Mouse (Mus musculus) common myeloid progenitor, adult 5-6 weeks (primary cell): ENCODE data around the gene Wrnip1. TPM values are rescaled to one million over a fixed set of nuclear protein-coding genes. Genes with fewer than 3 reads are reported as not detected.

Source experiments
- ATAC-seq: replicated peaks from 2 replicates; pipeline ENCODE4 v1.8.0; 2016; ENCODE audit warnings: low read depth, mild to moderate bottlenecking, moderate TSS enrichment, inconsistent platforms; ENCODE audit not compliant: poor library complexity, severe bottlenecking
- total RNA-seq: library from RNA; stranded (forward); fragments of 200-1000, 187-1606 nt; gene quantifications from 2 replicates; pipeline ENCODE4 v1.2.3, GENCODE M21; 2017

Gene Wrnip1
- total RNA-seq, 1 experiment from 2014 or later: 34.9 TPM

DNA sequence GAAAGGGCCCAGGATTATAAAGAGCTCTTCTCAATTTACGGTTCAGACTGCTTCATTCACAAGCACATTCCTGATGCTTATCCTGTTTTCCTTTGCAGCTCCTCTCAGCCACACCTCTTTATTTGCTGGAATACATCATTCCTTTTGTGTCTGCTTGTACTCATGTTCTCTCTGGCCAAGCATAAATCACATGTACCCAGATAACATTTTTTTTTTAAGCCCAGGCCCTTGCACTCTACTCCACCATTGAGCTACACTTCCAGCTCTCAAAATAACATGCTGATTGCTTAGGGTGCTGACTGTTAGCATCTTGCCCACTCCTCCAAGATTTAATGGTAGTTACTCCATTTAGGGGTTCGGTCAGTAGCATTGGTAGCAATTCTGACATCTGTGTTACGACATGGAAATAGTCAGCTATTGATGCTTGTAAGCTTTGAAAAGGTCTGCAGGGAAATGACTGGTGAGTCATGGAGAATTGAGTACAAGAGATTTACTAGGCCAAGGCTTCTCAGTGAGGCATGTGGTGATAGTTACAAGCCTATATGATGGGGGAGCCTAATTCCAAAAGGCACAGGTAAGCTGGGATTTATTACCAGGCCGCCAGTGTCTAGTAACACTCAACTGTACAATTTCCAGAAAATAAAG lies 2.0 kb downstream of the Wrnip1 start:
- ATAC-seq: no peak

DNA sequence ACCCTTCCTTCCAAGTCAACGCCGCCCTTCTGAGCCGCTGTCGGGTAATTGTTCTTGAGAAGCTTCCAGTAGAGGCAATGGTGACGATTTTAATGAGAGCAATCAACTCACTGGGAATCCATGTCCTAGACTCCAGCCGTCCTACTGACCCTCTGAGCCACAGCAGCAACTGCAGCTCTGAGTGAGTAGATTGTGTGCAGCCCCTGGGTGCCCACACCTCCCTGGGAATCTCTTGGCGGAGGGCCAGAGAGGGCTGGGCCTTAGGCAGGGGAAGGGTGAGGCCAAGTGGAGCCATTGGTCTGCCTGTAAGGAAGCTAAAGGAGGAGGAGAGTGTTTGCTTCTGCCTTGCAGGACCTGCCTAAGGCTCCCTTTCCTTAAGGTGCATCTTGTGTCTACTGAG lies 5.0 kb downstream of the Wrnip1 start:
- no peak for ATAC-seq

DNA sequence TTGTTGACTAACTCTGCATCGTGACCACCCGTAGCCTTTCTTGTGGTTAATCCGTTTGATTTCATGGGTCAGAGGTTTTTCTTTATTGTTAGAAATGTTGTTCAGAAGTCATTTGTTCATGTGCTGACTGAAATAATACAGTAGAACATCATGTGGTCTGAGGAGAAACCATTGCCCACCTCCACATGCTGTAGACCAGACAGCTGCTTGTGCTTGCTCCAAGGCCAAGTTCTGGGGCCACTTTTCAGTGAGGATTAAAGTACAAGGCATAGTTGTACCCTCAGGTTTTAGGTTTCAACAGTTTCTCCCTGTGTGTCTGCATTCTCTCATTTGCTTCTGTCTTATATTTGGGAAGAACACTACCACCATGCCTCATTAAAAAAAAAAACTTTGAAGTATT lies 5.8 kb downstream of the Wrnip1 start:
- no peak for ATAC-seq

DNA sequence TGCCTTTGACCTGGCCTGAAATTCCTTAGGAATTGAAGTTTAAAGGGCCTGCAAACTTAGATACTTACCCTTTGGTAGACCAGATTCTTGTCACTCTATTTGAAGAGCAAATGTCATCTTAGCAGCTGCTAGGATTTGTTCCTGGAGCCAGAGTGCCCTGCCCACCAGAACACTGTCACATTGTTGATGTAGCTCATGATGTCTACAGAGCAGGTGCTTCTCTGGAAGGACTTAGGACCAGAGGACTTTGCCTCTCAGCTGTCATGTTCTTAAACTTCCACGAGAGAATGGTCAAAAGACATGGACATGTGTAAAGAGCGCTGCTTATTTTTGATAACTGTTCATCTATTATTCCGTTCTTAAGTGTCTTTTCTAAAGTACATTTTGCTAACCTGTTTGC lies 17.4 kb downstream of the Wrnip1 start:
- no peak for ATAC-seq

DNA sequence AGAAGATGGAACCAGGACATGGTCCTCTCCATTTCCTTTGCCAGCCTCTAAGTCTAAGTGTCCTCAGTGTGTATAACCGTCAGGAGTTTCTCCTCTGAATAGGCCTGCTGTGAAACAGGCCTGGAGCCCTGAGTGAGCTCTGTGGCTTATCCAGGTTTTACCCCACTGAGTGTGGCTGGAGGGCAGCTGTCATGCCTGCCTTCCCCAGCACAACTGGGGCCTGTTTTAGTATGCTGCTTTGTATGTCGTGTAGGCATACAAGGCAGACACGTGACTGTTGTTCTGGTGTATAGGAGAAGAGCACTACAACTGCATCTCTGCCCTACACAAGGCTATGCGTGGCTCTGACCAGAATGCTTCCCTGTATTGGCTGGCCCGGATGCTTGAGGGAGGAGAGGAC lies 18.1 kb downstream of the Wrnip1 start:
- no peak for ATAC-seq

DNA sequence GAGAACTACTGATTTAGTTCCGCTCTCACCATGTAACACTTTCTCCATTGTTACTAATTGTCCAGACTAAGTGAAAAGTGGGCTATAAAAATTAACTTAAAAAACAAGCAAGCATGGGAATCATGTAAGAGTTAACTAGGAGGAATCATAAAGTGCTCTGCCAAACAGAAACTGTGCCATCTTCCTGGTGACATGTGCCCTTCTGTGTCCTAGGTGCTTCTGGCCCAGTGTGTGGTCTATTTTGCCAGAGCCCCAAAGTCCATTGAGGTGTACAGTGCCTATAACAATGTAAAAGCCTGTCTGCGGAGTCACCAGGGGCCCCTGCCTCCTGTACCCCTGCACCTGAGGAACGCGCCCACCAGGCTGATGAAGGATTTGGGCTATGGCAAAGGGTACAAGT lies 19.8 kb downstream of the Wrnip1 start:
- no peak for ATAC-seq

DNA sequence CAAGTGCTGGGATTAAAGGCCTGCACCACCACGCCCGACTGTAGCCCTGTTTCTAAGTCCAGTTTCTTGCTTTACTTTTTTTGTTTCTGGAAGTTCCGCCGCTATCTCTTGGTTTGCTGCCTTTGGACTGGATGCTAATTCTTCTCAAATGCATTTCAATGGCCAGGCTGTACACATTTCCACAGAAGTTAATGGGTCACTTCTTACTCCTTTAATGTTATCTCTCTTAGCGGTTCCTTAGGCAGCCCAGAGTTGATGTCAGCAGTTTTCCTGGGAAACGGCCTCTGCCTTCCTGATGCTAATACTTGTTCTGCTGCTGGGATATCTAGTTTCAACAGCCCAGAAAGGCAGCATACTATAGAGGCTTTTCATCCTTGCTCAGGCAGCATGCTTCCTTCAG lies 21.3 kb downstream of the Wrnip1 start:
- ATAC-seq: no peak

DNA sequence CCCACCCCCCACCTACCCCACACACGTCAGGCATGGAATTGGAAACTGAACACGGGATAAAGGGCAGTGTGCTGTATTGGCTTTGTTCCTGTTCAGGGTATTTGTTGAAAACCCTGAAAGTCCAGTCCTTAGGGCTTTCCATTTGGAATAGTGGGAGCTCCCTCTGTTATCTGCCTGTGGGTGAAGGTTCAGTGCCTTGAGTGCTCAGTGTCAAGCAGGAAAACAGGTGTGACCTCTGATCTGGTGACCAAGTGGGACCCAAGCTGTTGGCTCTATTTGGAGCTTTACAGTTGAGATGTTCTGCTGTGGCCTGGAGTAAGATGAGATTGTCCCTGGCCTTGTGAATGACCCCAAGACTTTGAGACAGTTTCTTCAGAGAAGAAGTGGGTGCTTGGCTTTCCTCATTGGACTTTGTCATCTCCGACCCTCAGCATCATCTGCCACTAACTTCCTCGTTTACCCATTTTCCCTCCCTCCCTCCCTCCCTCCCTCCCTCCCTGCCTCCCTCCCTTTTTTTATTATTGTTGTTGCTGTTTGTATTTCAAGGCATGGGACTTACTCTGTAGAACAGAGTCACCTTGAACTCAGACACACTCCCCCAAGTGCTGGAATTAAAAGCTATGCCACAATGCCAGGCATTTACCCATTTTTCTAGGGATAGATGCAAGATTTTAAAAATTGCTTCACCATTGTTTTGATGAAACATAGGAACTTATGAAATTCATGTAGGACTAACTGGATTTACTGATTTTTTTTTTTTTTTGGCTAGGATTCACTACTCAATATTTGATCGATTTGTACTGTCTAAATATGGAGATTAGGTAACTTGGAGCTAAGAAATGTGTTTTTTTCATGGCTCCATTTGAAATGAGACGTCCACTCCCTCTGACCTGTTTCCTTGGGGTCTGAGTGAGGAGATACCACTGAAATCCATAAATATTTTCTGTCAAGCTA lies 22.8 kb downstream of the Wrnip1 start:
- ATAC-seq: no peak

DNA sequence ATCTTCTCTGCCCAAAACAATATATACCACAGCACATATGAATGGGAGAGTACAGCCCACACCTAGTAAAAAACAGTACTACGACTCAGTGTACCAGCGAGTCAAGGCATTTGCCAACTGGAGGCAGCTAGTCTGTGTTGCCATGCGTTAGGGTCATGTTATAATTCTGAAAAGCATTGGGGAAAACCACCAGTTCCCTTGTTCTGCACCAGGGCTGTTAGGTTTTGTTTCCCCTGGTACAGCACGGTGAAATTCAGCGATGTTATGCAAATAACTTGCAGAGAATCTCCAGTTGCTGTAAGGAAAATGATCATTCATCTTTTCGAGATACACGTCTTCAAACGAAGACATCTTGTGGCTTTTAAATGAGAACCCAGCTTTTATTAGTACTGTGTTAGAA lies 23.7 kb downstream of the Wrnip1 start:
- no peak for ATAC-seq

DNA sequence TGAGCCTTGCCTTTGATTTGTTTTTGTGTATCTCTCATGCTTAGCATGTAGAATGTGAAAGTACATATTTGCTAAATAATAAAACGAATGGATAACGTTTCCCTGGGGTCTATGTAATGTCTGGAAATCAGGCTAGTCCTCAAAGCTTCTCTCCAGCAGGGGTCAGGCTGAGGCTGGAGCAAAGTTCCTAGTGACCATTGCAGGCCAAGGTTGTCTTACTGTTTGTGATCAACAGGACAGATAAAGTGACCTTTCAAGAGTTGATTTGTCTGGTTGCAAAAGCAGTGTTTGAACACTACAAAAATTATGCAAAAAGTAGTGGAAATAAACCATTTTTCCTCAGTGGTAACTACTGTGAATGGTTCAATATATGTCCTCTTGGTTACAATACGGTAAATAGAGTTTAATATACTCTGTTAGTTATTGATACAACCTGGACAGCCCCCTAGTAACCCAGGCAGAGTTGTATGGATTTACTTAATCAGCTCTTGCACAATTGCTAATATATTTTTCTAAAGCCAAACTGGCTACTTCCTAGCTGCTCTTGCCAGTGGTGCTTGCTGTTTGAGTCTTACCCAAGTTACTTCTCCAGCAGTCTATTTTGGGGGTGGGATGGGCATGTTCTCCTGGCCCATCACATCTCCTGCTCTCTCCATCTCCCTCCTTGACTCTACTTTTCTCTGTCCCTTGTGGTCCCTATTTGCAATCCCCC lies 25.4 kb downstream of the Wrnip1 start:
- no peak for ATAC-seq

DNA sequence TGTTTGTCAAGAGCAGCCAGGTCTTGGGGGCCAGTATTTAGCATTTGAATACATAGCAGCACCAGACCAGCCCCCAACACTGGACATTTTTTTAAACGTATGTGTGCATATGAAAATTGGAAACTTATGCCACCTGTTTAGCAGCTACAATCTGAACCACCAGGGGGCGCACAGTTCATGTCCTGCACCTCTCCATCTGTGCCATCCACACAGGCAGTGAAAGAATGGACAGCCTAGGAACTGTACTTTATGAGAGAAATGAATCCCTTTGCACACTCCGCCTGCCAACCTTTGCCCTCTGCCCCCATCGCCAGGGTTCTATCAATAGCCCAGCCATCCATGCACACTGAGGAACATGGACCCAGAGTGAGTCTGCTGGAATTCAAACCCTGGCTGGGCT lies 26.1 kb downstream of the Wrnip1 start:
- peak; percentile 63 for ATAC-seq

DNA sequence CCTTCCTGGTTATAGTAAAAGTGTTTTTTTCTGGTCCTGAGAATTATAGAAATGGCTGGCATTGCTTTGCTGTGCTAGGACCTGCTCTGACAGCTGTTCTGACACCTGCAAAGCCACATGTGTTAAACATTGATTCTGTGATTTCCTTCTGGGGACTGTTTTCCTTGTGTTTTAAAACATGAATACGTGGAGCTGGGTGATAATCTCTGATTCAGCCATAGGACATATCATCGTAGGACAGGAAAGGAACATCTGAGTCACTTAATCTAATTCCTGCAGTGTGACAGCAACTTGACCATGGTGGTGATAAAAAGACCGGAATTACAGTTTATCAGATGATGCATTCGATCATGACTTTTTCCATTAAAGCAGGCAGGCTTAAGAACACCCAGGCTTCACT lies 27.0 kb downstream of the Wrnip1 start:
- 0 out of 2 replicates have a peak, but pooled peaks have one; percentile 8 for ATAC-seq

DNA sequence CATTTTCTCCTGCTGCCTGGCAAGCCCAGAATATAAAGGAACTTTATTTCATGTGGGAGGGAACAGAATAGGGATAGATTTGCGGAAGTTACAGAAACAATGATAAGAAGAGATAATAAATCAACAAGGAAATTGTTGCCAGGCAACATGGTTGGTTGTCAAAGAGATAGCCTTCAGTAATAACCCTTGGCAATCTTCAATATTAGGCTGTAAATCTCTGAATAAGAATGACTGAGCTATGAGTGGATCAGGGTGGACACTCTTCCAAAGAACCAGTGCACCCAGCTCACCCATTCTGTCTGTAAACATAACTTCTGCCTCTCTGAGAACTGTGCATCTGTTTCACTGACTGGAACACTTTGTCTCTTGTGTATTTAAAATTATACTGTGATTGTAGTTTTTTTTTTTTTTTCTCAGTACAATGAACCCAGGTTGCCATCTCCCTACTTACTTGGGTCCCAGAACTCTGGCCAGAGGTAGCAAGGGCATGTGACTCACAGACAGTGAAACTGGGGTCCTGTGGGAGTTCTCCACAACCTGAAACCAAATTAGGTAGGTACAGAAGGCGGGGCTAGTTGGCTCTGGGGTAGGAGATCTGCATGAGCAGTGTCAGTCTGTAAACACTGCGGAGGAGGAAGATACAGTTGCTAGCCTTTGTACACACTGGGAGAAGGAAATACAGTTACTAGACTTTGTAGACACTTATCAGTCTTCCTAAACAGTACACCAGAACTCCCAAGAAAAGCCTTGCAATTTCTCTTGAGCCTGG lies 29.9 kb downstream of the Wrnip1 start:
- 0 out of 2 replicates have a peak, but pooled peaks have one; percentile 10 for ATAC-seq

DNA sequence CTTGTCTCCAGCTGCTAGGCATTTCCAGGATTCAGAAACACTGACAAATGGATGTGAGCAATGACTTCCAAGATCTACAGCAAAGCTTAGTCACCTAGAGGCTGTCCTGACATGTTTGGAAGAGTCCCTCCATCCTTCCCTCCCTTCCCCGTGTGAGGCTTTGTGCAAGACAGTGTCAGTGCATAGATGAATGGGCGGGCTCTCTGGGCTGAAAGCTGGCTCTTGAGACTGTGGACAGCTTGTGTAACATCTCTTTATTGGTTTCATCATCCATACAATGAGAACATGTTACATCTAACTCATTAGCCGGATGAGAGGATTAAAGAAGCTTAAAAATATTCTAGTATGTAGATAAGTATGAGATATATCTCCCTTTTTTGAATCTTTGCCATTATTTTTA lies 30.9 kb downstream of the Wrnip1 start:
- peak; percentile 46 for ATAC-seq

DNA sequence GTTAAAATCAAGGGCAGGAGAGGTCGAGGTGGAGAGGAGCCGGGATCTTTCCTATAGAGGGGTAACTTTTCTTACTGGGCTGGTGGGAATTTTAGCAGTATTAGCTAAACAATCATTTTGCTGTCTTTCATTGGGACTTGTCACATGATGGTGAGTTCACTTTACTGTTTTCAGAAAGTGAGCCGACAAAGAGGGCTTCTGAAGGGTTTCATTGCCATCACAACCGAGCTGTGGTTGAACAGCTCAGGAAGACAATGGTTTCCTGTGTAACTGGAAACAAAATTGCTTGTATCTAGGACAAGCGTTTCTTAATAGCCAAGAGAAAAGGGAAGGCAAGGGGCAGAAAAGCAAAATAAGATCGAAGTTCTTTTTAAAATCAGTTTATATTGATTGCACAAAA lies 31.4 kb downstream of the Wrnip1 start:
- peak; percentile 57 for ATAC-seq

DNA sequence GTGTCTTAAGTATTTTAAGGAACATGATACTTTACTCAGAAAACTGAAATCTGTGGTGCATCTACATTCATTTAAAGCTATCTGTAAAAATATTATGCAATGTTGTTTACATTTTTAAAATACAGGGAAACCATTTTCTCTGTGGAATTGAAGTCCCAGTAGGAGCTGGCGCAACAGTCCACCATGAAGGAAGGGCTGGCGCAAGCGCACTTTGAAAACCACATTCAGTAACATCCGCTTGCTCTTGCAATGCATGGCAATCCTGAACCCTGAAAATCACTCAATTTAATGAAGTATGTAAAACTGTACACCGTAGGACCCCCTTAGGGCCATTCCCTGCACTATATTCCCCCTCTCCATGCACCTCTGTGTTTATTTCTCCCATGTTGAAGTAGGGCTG lies 32.7 kb downstream of the Wrnip1 start:
- peak; percentile 26; the same call in 1 of the 2 replicates for ATAC-seq

DNA sequence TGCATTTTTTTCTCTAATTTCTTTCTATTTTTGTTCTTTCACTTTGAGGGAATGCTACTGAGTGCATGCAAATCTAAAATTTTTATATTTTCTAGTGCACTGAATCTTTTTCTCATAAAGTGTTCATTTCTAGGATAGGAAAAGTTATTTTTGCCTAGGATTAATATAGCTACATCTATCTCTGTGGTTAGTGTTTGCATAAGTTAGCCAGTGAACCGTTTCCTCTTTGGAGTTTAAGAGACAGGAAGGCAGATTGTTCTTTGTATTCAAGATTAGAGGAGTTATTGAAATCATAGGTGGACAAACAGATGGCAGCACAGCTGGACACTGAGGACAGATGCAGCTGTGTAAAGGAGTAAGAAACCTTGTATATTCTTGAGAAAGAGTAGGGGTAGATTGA lies 37.5 kb downstream of the Wrnip1 start:
- ATAC-seq: peak; percentile 59

DNA sequence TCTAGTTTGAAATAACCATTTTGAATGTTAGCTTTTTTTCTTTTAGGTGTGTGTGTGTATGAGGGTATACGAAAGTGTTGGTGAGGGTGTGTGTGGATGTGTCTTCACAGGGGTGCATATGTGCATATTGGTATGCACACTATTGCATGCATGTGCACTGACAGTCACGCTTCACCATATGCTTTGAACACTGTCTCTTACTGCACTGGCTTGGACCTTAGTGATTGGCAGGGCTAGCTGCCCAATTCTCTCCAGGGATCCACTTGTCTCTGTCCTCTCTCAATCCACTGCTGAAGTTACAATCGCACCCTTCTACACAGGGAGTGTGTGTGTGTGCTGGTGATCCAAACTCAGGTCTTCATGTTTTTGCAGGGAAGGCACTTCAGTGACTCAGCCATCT lies 39.5 kb downstream of the Wrnip1 start:
- no peak for ATAC-seq

DNA sequence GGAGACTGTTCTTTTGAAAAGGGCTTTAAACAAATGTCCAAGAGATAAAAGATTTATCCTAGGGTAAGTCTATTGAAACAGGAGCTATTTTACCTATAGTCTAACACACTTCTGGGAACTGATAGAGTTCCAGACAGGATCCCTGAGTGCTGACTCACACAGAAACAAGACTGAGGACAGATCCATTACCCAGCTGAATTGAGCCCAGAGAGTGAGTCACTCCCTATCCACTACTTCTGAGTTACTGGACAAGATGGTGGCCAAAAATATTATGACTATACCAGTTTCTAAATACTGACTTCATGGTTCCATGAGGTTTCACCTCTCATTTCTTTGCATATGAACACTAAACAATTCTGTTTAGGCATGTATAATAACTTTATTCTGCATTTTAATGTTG lies 44.4 kb downstream of the Wrnip1 start:
- ATAC-seq: no peak

DNA sequence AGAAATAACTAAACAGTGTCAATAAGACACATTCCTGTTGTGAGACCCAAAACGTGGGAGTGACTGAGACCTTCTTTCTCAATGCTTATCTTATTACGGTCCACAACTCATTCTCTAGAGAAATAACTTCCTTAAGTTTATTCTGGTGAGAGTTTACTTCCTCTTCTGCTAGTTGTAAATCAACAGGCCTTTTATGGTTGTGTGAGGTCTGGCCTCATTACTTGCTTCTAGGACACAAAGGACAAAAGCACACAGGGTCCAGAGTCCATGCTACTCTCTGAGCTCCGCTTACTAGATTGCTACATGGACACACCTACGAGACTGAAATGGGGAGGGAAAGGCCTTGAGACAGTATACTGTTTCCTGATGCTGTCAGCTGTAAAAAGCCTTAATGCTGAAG lies 47.3 kb downstream of the Wrnip1 start:
- ATAC-seq: peak; percentile 62
